Mouse (Mus musculus) spleen, adult 2 months (tissue): ENCODE data around the gene Eif3l.

Experiments
- CTCF ChIP-seq: fragments of 200-500 bp; IDR thresholded peaks from 2 replicates; pipeline ENCODE4 v1.5.1; 2011; ENCODE audit warnings: mild to moderate bottlenecking, inconsistent platforms; ENCODE audit not compliant: insufficient read depth, insufficient read length, insufficient replicate concordance; ENCODE audit errors: extremely low read depth
- POLR2A ChIP-seq: fragments of 200-500 bp; IDR thresholded peaks from 2 replicates; pipeline ENCODE4 v1.6.1; 2011; ENCODE audit warnings: low read depth, low read length, inconsistent platforms

- TF ChIP-seq CTCF (no peak), POLR2A (no peak)
Observed at GRCm38 (mm10) chr15:79027291-79028205, 47.4 kb upstream of the Eif3l start.
